Mouse (Mus musculus) embryonic facial prominence, embryonic 13.5 days (tissue): ENCODE measurements around the gene Klrg2. TPM values are rescaled to one million over a fixed set of nuclear protein-coding genes. Genes with fewer than 3 reads are reported as not detected.
A peak's percentile ranks its signal among the peaks of the same experiment; 100 is the strongest.
"Not testable (repeated sequence)": the region's sequence is repeated elsewhere in the genome, so short reads cannot be mapped to it uniquely, and the experiment has no call there.

Source experiments
- ATAC-seq: fragments of 200-750 bp; cut with Nextera tagmentation; 2 replicates; pipeline ENCODE4 v1.8.0; 2017; ENCODE audit warnings: low read depth; ENCODE audit not compliant: insufficient number of reproducible peaks, insufficient read depth, low FRiP score, low TSS enrichment
- H3K27ac ChIP-seq: fragments of 300-500 bp; sonication (generic); 2 replicates; pipeline ENCODE4 v1.5.1; 2015; ENCODE audit warnings: moderate library complexity, mild to moderate bottlenecking, inconsistent platforms
- H3K27me3 ChIP-seq: fragments of 300-500 bp; sonication (generic); 2 replicates; pipeline ENCODE4 v1.6.1; 2015; ENCODE audit warnings: mild to moderate bottlenecking, inconsistent platforms
- H3K36me3 ChIP-seq: fragments of 300-500 bp; sonication (generic); 2 replicates; pipeline ENCODE4 v1.6.1; 2015; ENCODE audit warnings: mild to moderate bottlenecking, inconsistent platforms
- H3K4me1 ChIP-seq: fragments of 300-500 bp; sonication (generic); 2 replicates; pipeline ENCODE4 v1.6.1; 2015; ENCODE audit warnings: inconsistent platforms
- H3K4me2 ChIP-seq: fragments of 300-500 bp; sonication (generic); 2 replicates; pipeline ENCODE4 v1.6.1; 2015; ENCODE audit warnings: moderate library complexity, mild to moderate bottlenecking, inconsistent platforms
- H3K4me3 ChIP-seq: fragments of 300-500 bp; sonication (generic); 2 replicates; pipeline ENCODE4 v1.5.1; 2015; ENCODE audit warnings: mild to moderate bottlenecking, inconsistent platforms
- H3K9ac ChIP-seq: fragments of 300-500 bp; sonication (generic); 2 replicates; pipeline ENCODE4 v1.6.1; 2015; ENCODE audit warnings: mild to moderate bottlenecking, inconsistent platforms
- H3K9me3 ChIP-seq: fragments of 300-500 bp; sonication (generic); 2 replicates; pipeline ENCODE4 v1.6.1; 2016; ENCODE audit warnings: inconsistent platforms
- WGBS: fragments of 180-500 bp; shearing (Covaris S2); methylation state at CpG from one replicate; pipeline ENCODE4 v1.1.7; 2015; ENCODE audit warnings: mixed read lengths; 5-methylcytosine and 5-hydroxymethylcytosine counted together
- polyA plus RNA-seq: library from polyadenylated mRNA; unstranded; fragments of >200 nt; fragmentation: Nextera tagmentation; extraction: Ambion mirVana; gene quantifications from 2 replicates; pipeline ENCODE4 v1.2.1, GENCODE M21; 2015

Klrg2 gene
- 1.1 and 1.3 TPM in 2 replicates for polyA plus RNA-seq

DNA sequence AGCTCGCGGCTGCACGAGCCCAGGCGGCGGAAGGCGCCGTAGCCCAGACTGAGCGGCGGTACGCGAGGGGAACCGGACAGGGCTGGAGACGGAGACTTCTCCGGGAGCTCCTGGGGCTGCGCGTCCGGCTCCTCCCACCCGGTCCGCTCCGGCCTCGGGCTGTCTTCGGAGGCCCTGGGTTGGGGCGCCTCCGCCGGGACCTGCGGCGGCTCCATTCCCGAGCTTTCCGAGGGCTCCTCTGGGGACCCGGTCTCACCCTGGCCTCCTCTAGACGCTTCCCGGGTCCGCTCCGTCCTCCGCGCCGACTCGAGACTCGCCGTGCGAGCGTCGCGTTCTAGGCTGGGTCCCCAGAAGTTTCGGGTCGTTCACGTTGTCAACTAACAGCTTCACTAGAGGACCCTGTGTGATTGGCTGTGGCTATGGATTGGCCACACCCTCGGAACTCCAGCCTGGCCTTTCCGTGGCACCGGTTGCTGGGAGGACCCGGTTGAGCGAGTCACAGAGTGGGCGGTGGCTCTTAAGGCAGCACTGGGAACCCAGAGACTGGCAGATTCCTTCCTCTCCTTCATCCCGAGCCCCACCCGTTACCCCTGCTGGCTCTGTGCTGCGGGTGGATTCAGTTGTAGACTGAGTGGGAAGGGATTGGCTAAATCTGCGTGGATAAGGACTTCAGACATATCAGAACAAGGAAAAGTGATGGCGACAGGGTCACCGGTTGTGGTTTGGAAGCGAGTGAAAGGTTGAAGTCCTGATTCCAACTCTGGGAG lies at the start of gene Klrg2:
Gene Klrg2, minus strand, starts transcription at position 391 of the 767 bp plus-strand sequence.
- no peaks in the 10 kb centered on the region for H3K36me3 ChIP-seq

DNA sequence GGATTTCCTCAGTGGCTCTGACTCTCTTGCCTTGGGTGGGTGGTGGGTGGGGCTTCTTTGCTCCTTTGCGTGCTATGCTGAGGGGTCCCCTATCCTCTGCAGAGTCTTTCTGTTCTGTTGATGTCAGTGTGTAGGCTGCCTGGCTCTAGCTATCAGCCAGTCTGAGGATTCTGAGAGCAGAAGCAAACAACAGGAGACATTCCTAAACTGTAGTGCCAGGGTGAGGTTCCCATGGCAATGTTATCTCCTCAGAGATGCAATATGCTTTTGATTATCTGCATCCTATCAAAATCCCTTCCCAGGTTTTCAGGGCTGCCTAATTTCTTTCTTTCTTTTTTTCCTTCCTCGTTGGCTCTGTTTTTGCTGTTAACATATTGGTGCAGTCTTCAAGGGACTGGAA lies 45.5 kb upstream of the Klrg2 start:
- ATAC-seq = no peak
- H3K9ac ChIP-seq = no peak overlapping the region
- no peak overlapping the region for H3K4me2 ChIP-seq
- 38% methylated on average over 2 of the region's 2 CpGs for WGBS
- H3K4me3 ChIP-seq = no peak overlapping the region
- no peaks in the 10 kb centered on the region for H3K27me3 ChIP-seq
- H3K36me3 ChIP-seq = peaks cover 3% of the 10 kb centered on the region; the same call in 1 of the 2 replicates
- no peaks in the 10 kb centered on the region for H3K9me3 ChIP-seq
- H3K4me1 ChIP-seq = no peaks in the 10 kb centered on the region
- H3K27ac ChIP-seq = no peak overlapping the region

More for the DNA sequence above, at the start of gene Klrg2:
- peak; percentile 75 for ATAC-seq
- WGBS = 1% methylated on average over 60 of the region's 60 CpGs
- peak within 1 kb of the TSS; percentile 68 for H3K9ac ChIP-seq
- no peaks in the 10 kb centered on the region for H3K9me3 ChIP-seq
- no peak within 1 kb of the TSS for H3K27ac ChIP-seq
- H3K4me1 ChIP-seq = peaks cover 29% of the 10 kb centered on the region
- H3K4me3 ChIP-seq = peak within 1 kb of the TSS; percentile 59
- peak within 1 kb of the TSS; percentile 100 for H3K4me2 ChIP-seq
- peaks cover 90% of the 10 kb centered on the region for H3K27me3 ChIP-seq

DNA sequence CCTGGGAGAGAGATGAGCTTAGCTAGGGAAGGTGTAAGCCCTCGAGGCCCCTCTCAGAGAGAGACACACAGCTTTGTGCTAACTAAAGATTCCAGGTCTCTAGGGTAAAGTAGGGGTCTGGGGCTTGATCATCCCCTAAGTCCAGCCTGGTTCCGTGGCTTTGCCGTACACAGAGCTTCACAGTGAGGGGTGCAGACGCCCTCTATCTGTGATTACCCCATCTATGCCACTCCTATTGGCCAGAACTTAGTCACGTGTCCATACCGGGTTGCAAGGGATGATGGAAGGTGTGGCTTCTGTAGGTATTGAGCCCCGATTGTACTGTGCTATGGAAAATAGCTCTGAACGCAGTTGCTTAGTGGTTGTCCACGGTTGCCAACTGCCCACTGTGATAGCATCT lies 40.6 kb upstream of the Klrg2 start:
- no peaks in the 10 kb centered on the region for H3K27me3 ChIP-seq
- H3K36me3 ChIP-seq = peaks cover 3% of the 10 kb centered on the region; the same call in 1 of the 2 replicates
- no peak overlapping the region for H3K4me3 ChIP-seq
- no peak overlapping the region for H3K4me2 ChIP-seq
- no peak overlapping the region for H3K9ac ChIP-seq
- no peaks in the 10 kb centered on the region; the same call in 1 of the 2 replicates for H3K9me3 ChIP-seq
- H3K4me1 ChIP-seq = no peaks in the 10 kb centered on the region
- H3K27ac ChIP-seq = no peak overlapping the region
- ATAC-seq = no peak
- 76% methylated on average over 9 of the region's 9 CpGs for WGBS

DNA sequence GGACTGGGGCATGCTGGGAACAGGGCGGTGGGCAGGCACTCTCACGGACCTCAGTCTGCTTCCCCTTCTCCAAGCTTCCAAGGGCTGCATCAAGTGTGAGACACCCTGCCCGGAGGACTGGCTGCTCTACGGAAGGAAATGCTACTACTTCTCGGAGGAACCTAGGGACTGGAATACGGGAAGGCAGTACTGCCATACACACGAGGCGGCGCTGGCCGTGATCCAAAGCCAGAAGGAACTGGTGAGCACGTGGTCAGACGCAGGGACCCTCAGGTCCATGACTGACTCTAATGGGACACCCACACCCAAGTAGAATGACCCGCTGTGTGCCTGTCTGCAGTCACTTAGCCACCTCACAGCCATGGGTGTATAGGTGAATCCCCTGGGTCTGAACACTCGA lies 39.7 kb upstream of the Klrg2 start:
- H3K4me1 ChIP-seq = no peaks in the 10 kb centered on the region
- no peak overlapping the region for H3K27ac ChIP-seq
- ATAC-seq = no peak
- no peaks in the 10 kb centered on the region for H3K27me3 ChIP-seq
- no peak overlapping the region for H3K4me3 ChIP-seq
- H3K9me3 ChIP-seq = no peaks in the 10 kb centered on the region; the same call in 1 of the 2 replicates
- peaks cover under 1% of the 10 kb centered on the region; the same call in 1 of the 2 replicates for H3K36me3 ChIP-seq
- no peak overlapping the region for H3K9ac ChIP-seq
- no peak overlapping the region for H3K4me2 ChIP-seq
- WGBS = 74% methylated on average over 14 of the region's 14 CpGs

DNA sequence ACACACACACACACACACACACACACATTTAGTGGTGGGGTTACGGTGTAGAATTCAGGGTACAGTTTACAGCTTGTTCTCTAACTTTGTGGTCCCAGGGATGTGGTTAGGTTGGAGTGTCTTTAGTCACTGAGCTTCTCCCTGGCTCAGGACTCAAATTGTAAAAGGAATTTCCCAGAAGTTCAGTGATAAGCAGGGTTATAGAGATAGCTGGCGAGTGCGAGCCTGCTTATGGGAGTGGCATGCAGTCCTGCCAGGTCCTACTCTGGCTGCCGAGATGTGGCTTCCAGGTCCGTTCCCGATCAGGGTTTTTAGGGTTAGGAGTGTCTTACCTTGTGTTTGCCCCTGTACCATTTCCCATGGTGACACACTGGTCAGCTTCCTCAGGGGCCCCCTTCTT lies 39.2 kb upstream of the Klrg2 start:
- no peaks in the 10 kb centered on the region for H3K4me1 ChIP-seq
- no peaks in the 10 kb centered on the region; the same call in 1 of the 2 replicates for H3K9me3 ChIP-seq
- no peak overlapping the region for H3K4me2 ChIP-seq
- H3K4me3 ChIP-seq = no peak overlapping the region
- ATAC-seq = no peak
- H3K27me3 ChIP-seq = no peaks in the 10 kb centered on the region
- H3K36me3 ChIP-seq = no peaks in the 10 kb centered on the region
- no peak overlapping the region for H3K9ac ChIP-seq
- WGBS = 80% methylated on average over 6 of the region's 6 CpGs
- H3K27ac ChIP-seq = no peak overlapping the region

DNA sequence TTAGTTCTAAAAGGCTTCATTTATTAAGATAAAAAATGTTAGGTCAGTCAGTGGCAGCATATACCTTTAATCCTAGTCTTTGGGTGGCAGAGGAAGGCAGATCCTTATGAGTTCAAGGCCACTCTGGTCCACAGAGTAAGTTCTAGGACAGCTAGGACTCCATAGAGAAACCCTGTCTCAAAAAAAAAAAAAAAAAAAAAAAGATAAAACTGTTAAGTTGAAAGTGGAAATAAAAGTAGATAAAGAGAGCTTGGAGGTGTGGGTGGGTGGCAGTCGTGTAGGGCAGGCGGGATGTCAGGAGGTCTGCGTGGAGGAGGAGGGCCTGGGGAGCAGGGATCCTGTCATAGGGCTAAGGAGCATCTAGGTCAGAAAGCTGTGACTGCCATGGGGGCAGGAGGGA lies 35.0 kb upstream of the Klrg2 start:
- H3K27me3 ChIP-seq = no peaks in the 10 kb centered on the region
- no peak overlapping the region for H3K9ac ChIP-seq
- H3K36me3 ChIP-seq = no peaks in the 10 kb centered on the region
- no peaks in the 10 kb centered on the region for H3K4me1 ChIP-seq
- WGBS = 88% methylated on average over 3 of the region's 3 CpGs
- no peak overlapping the region for H3K27ac ChIP-seq
- ATAC-seq = no peak
- no peak overlapping the region for H3K4me2 ChIP-seq
- H3K9me3 ChIP-seq = no peaks in the 10 kb centered on the region; the same call in 1 of the 2 replicates
- H3K4me3 ChIP-seq = no peak overlapping the region

DNA sequence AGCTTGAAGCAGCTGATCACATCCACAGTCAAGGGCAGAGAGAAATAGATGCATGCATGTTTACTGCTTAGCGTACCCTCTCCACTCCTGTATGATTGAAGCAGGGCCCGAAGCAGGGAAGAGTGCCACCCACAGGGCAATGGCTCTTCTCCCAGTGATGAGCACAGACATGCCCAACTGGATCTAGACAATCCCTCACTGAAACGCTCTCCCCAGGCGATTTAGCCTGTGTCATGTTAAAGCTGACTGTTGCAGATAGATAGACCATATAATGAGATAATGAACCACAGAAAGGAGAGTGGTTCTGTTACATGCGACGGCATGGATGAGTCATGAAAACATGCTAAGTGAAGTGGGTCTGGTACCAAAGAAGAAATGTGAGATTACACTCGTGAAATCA lies 34.2 kb upstream of the Klrg2 start:
- Histone ChIP-seq H3K36me3 (no peaks in the 10 kb centered on the region), H3K27me3 (no peaks in the 10 kb centered on the region), H3K4me2 (no peak overlapping the region), H3K9me3 (no peaks in the 10 kb centered on the region; the same call in 1 of the 2 replicates), H3K27ac (no peak overlapping the region), H3K4me1 (no peaks in the 10 kb centered on the region), H3K4me3 (no peak overlapping the region), H3K9ac (no peak overlapping the region)
- no peak for ATAC-seq
- WGBS = 61% methylated on average over 7 of the region's 7 CpGs

DNA sequence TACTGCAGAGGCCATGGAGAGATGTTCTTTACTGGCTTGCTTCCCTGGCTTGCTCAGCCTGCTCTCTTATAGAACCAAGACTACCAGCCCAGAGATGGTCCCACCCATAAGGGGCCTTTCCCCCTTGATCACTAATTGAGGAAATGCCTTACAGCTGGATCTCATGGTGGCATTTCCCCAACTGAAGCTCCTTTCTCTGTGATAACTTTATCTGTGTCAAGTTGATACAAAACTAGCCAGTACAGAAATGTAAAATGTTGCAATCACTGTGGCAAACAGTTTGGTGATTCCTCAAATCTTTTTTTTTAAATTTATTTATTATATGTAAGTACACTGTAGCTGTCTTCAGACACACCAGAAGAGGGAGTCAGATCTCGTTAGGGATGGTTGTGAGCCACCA lies 33.4 kb upstream of the Klrg2 start:
- not testable (repeated sequence) for H3K9ac ChIP-seq, H3K27me3 ChIP-seq, H3K36me3 ChIP-seq, ATAC-seq, H3K9me3 ChIP-seq, H3K27ac ChIP-seq, H3K4me1 ChIP-seq, H3K4me3 ChIP-seq, H3K4me2 ChIP-seq
- WGBS = 71% methylated on average over 1 of the region's 1 CpGs

DNA sequence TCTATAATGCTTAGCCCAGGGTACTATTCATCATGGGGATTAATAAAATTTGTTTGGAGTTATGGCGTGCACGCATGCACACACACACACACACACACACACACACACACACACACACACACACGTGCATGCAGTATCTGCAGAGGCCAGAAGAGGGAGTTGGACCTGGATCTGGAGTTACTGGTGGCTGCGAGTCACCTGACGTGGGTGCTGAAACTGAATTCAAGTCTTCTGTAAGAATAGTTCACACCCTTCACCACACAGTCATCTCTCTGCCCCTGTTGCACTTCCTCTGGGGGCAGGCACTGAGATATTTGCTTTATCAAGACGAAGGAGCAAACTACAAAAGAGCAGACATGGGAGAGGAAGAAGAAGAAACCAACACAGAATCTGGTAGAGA lies 32.5 kb upstream of the Klrg2 start:
- no peaks in the 10 kb centered on the region; the same call in 1 of the 2 replicates for H3K9me3 ChIP-seq
- H3K9ac ChIP-seq = no peak overlapping the region
- H3K36me3 ChIP-seq = no peaks in the 10 kb centered on the region
- WGBS = 64% methylated on average over 6 of the region's 6 CpGs
- no peaks in the 10 kb centered on the region for H3K4me1 ChIP-seq
- no peak overlapping the region for H3K4me2 ChIP-seq
- no peak overlapping the region for H3K27ac ChIP-seq
- no peak overlapping the region for H3K4me3 ChIP-seq
- H3K27me3 ChIP-seq = peaks cover 9% of the 10 kb centered on the region
- no peak for ATAC-seq

DNA sequence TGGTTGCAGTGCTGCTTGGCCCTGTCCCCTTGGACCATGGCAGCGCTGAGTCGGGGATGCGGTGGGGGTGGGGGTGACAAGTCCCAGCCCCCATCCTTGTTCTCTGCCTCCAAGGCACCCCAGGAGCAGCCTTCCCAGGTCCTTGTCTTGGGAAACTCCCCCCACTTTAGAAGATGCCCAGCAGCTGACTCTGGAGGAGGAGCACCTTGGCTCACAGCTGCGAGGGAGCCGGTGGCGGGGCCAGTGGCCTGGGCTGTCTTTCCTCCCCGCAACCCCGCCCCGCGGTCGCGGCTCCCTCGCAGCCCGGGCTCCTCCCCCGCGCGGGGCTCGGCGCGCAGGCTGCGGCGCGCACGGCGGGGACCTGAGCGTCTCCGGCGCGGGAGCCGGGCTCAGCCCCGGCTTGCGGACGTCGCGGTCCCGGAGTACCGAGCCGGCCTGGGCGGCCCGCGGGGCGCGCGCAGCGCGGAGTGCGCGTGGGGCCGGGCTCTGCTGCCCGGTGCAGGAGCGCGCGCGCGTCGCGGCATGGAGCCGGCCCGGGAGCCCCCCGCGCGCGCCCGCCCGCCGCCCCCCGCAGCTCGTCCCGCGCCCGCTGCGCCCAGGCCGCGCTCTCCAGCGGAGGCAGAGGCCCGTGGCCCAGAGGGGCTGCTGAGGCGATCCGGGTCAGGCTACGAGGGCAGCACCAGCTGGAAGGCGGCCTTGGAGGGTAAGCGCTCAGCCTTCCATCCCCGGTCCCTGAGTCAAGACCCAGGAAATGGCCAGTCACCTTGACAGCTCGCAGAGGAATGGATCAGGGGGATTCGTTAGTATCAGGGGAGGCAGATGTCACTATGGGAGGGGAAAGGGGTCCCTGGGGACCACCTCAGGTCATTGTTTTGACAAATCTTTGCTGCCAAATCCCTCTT lies 25.9 kb upstream of the Klrg2 start, which contains the start of gene Clec2l:
Gene Clec2l, plus strand, starts transcription at position 356 of the 902 bp plus-strand sequence.
- Histone ChIP-seq H3K9ac (peak within 1 kb of the TSS; percentile 76), H3K36me3 (no peaks in the 10 kb centered on the region), H3K27ac (no peak within 1 kb of the TSS), H3K9me3 (no peaks in the 10 kb centered on the region), H3K4me1 (peaks cover 7% of the 10 kb centered on the region; the same call in 1 of the 2 replicates), H3K27me3 (peaks cover 33% of the 10 kb centered on the region), H3K4me2 (peak within 1 kb of the TSS; percentile 88), H3K4me3 (peak within 1 kb of the TSS; percentile 64)
- 1% methylated on average over 63 of the region's 84 CpGs for WGBS
- ATAC-seq = peak; percentile 57; the same call in 1 of the 2 replicates

DNA sequence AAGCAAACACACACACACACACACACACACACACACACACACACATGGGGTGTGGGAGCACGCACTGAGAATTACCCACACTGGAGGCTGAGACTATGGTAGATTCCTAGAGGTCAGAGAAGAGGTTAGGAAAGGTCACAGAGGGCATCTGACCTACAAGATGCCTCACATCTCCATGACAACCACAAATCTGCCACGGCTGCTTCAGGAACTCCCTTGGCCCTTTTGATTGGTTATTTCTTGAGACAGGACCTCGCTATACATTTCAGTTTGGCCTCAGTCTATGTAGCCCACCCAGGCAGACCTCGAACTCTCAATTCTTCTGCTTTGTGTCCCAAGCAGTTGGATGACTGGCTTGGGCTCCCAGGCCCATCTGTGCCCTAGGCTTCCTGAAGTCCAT lies 24.6 kb upstream of the Klrg2 start:
- H3K4me1 ChIP-seq = peaks cover 7% of the 10 kb centered on the region; the same call in 1 of the 2 replicates
- H3K27ac ChIP-seq = no peak overlapping the region
- H3K27me3 ChIP-seq = peaks cover 33% of the 10 kb centered on the region
- H3K9ac ChIP-seq = no peak overlapping the region
- H3K36me3 ChIP-seq = no peaks in the 10 kb centered on the region
- ATAC-seq = no peak
- no peak overlapping the region for H3K4me2 ChIP-seq
- no peak overlapping the region for H3K4me3 ChIP-seq
- 30% methylated on average over 4 of the region's 4 CpGs for WGBS
- no peaks in the 10 kb centered on the region for H3K9me3 ChIP-seq
